31 mouse cellular contexts compared by ENCODE assay signal in the genomic region with DNA sequence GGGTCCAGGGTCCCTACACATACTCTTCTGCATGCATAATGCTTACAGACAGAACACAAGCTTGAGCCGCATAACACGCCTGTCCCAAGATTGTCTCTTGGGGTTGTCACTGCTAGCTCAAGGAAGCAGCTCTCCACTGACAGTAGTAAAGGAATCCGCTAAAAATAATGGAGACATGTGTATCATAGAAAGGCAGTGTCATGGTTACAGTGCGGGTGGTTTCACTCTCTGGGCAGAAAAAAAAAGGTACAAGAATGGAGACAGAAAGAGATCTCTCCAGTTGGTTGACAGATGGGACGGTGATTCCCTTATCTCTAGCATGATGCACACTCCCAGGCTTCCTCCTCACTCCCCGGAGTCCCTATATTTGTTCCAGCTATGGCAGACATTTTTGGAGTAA. TPM values are rescaled to one million over a fixed set of nuclear protein-coding genes. Genes with fewer than 3 reads are reported as not detected.
DNase-seq lines count a peak whose midpoint lies in the region; ATAC-seq and TF ChIP-seq lines count a peak whose summit lies in the region.
"Had no signal": no experiment of that assay in that cellular context is flagged by ENCODE, and none has a peak within 500 bp of the region (broad histone marks: within the 10 kb centered on the region; RNA-seq: fewer than 3 reads in every experiment).

No protein-coding gene starts in this region.

- H3K36me3 ChIP-seq in forebrain, embryonic 12.5 days (replicated peaks) = no peaks in the 10 kb centered on the region
- no peaks in the 10 kb centered on the region for H3K36me3 ChIP-seq in forebrain, embryonic 16.5 days (ENCODE audit: control insufficient read depth, insufficient read depth)
- H3K36me3 ChIP-seq in hindbrain, embryonic 15.5 days = no peaks in the 10 kb centered on the region
- H3K36me3 ChIP-seq in hindbrain, embryonic 11.5 days (ENCODE audit: control insufficient read depth, insufficient read depth, low read length) = no peaks in the 10 kb centered on the region
- no peaks in the 10 kb centered on the region for H3K36me3 ChIP-seq in intestine, postnatal 0 days (ENCODE audit: control insufficient read depth, insufficient read depth)
- H3K36me3 ChIP-seq in embryonic facial prominence, embryonic 10.5 days (replicated peaks) = no peaks in the 10 kb centered on the region
- H3K36me3 ChIP-seq: forebrain, embryonic 15.5 days; heart, embryonic 10.5 days; heart, embryonic 15.5 days; limb, embryonic 13.5 days; lung, embryonic 15.5 days had no signal

- no peak for TF ChIP-seq CTCF in intestine, postnatal 0 days (IDR thresholded peaks at IDR 0.05; ENCODE audit: low read depth)

- DNase-seq in hindbrain, embryonic 11.5 days (ENCODE audit: low spot score) = no peak
- peak; percentile 14 to 15 for DNase-seq in right cerebral cortex, adult 2 months (ENCODE audit: low spot score in 2 of 2)
- DNase-seq in right cerebral cortex, postnatal 4 days = no peak
- no peak for DNase-seq in embryonic facial prominence, embryonic 10.5 days (ENCODE audit: low spot score)
- DNase-seq: adrenal gland, adult 2 months; adrenal gland, postnatal 36 days; cerebellum, adult 2 months; gastrocnemius, postnatal 14 days; heart, adult 11 months; kidney, adult 11 months; kidney, postnatal 25 days; thymus, adult 18-20 months; thymus, postnatal 25 days had no signal

- peaks cover 52% of the 10 kb centered on the region for H3K27me3 ChIP-seq in forebrain, embryonic 12.5 days
- H3K27me3 ChIP-seq in forebrain, embryonic 16.5 days (replicated peaks; ENCODE audit: control insufficient read depth, insufficient read depth, low read length) = 0 out of 2 replicates have a peak, but pooled peaks cover 4% of the 10 kb centered on the region
- no peaks in the 10 kb centered on the region for H3K27me3 ChIP-seq in hindbrain, embryonic 15.5 days
- peaks cover 27% of the 10 kb centered on the region for H3K27me3 ChIP-seq in hindbrain, embryonic 11.5 days (ENCODE audit: control insufficient read depth, insufficient read depth, low read length)
- peaks cover 34% of the 10 kb centered on the region for H3K27me3 ChIP-seq in intestine, postnatal 0 days (replicated peaks; ENCODE audit: control insufficient read depth, insufficient read depth, low read length)
- peaks cover 46% of the 10 kb centered on the region for H3K27me3 ChIP-seq in embryonic facial prominence, embryonic 10.5 days (replicated peaks; ENCODE audit: low read depth, poor library complexity, severe bottlenecking)
- H3K27me3 ChIP-seq: CH12.LX had no signal

- H3K4me1 ChIP-seq in forebrain, embryonic 12.5 days = peaks cover 21% of the 10 kb centered on the region
- peaks cover 18% of the 10 kb centered on the region for H3K4me1 ChIP-seq in forebrain, embryonic 16.5 days (replicated peaks; ENCODE audit: control insufficient read depth, insufficient read depth, low read length)
- peaks cover 18% of the 10 kb centered on the region for H3K4me1 ChIP-seq in hindbrain, embryonic 15.5 days (replicated peaks)
- peaks cover 4% of the 10 kb centered on the region; the same call in 1 of the 2 replicates for H3K4me1 ChIP-seq in hindbrain, embryonic 11.5 days (replicated peaks; ENCODE audit: control insufficient read depth, insufficient read depth, low read length)
- H3K4me1 ChIP-seq in intestine, postnatal 0 days (replicated peaks; ENCODE audit: control insufficient read depth, insufficient read depth, low read length) = no peaks in the 10 kb centered on the region
- H3K4me1 ChIP-seq in embryonic facial prominence, embryonic 10.5 days = peaks cover 12% of the 10 kb centered on the region

- 72% methylated on average over 6 of the region's 6 CpGs for WGBS in forebrain, embryonic 12.5 days
- 78% methylated on average over 6 of the region's 6 CpGs for WGBS in forebrain, embryonic 16.5 days
- WGBS in hindbrain, embryonic 15.5 days = 73% methylated on average over 6 of the region's 6 CpGs
- 79% methylated on average over 6 of the region's 6 CpGs for WGBS in hindbrain, embryonic 11.5 days
- WGBS in intestine, postnatal 0 days = 72% methylated on average over 6 of the region's 6 CpGs
- WGBS in embryonic facial prominence, embryonic 10.5 days = 74% methylated on average over 6 of the region's 6 CpGs

- H3K4me2 ChIP-seq in forebrain, embryonic 12.5 days = peak overlapping the region; percentile 1; the same call in 1 of the 2 replicates
- no peak overlapping the region for H3K4me2 ChIP-seq in forebrain, embryonic 16.5 days (ENCODE audit: low read length)
- peak overlapping the region; percentile 82 for H3K4me2 ChIP-seq in hindbrain, embryonic 15.5 days
- H3K4me2 ChIP-seq in hindbrain, embryonic 11.5 days (replicated peaks; ENCODE audit: low read depth, low read length) = no peak overlapping the region
- no peak overlapping the region for H3K4me2 ChIP-seq in intestine, postnatal 0 days (replicated peaks; ENCODE audit: low read depth)
- H3K4me2 ChIP-seq: limb, embryonic 13.5 days; liver, embryonic 11.5 days; lung, embryonic 15.5 days had no signal

- H3K9ac ChIP-seq in forebrain, embryonic 12.5 days = no peak overlapping the region
- H3K9ac ChIP-seq in forebrain, embryonic 16.5 days (replicated peaks; ENCODE audit: low read depth, low read length) = no peak overlapping the region
- H3K9ac ChIP-seq in hindbrain, embryonic 15.5 days = no peak overlapping the region
- no peak overlapping the region for H3K9ac ChIP-seq in hindbrain, embryonic 11.5 days (ENCODE audit: low read depth, low read length)
- H3K9ac ChIP-seq in intestine, postnatal 0 days (ENCODE audit: low read depth, low read length) = no peak overlapping the region
- H3K9ac ChIP-seq: heart, embryonic 15.5 days; limb, embryonic 13.5 days; lung, embryonic 15.5 days had no signal

- H3K4me3 ChIP-seq in forebrain, embryonic 12.5 days (replicated peaks) = no peak overlapping the region
- no peak overlapping the region for H3K4me3 ChIP-seq in forebrain, embryonic 16.5 days (replicated peaks; ENCODE audit: low read length)
- H3K4me3 ChIP-seq in hindbrain, embryonic 15.5 days = peak overlapping the region; percentile 86
- H3K4me3 ChIP-seq in hindbrain, embryonic 11.5 days (ENCODE audit: low read depth, low read length) = no peak overlapping the region
- no peak overlapping the region for H3K4me3 ChIP-seq in intestine, postnatal 0 days (ENCODE audit: low read depth, low read length)
- no peak overlapping the region for H3K4me3 ChIP-seq in embryonic facial prominence, embryonic 10.5 days
- H3K4me3 ChIP-seq: heart, embryonic 10.5 days; limb, embryonic 13.5 days; lung, embryonic 15.5 days had no signal

- no peak overlapping the region for H3K27ac ChIP-seq in forebrain, embryonic 12.5 days
- H3K27ac ChIP-seq in forebrain, embryonic 16.5 days (ENCODE audit: low read length) = no peak overlapping the region
- H3K27ac ChIP-seq in hindbrain, embryonic 15.5 days (replicated peaks) = no peak overlapping the region
- no peak overlapping the region for H3K27ac ChIP-seq in hindbrain, embryonic 11.5 days (ENCODE audit: low read depth, low read length)
- no peak overlapping the region for H3K27ac ChIP-seq in intestine, postnatal 0 days (ENCODE audit: low read depth, low read length)
- no peak overlapping the region for H3K27ac ChIP-seq in embryonic facial prominence, embryonic 10.5 days (replicated peaks)
- H3K27ac ChIP-seq: forebrain, embryonic 15.5 days; heart, embryonic 10.5 days; heart, embryonic 15.5 days; left cerebral cortex, adult 2 months; limb, embryonic 13.5 days; lung, embryonic 15.5 days; stomach, postnatal 0 days had no signal

- no peaks in the 10 kb centered on the region for H3K9me3 ChIP-seq in forebrain, embryonic 12.5 days
- no peaks in the 10 kb centered on the region for H3K9me3 ChIP-seq in forebrain, embryonic 16.5 days (ENCODE audit: control insufficient read depth, low read length)
- no peaks in the 10 kb centered on the region for H3K9me3 ChIP-seq in hindbrain, embryonic 15.5 days
- H3K9me3 ChIP-seq in hindbrain, embryonic 11.5 days (ENCODE audit: control insufficient read depth, low read length) = no peaks in the 10 kb centered on the region
- no peaks in the 10 kb centered on the region for H3K9me3 ChIP-seq in intestine, postnatal 0 days (ENCODE audit: control insufficient read depth)
- H3K9me3 ChIP-seq in embryonic facial prominence, embryonic 10.5 days = no peaks in the 10 kb centered on the region
- H3K9me3 ChIP-seq: forebrain, embryonic 15.5 days; heart, embryonic 10.5 days; heart, embryonic 15.5 days; limb, embryonic 13.5 days; lung, embryonic 15.5 days had no signal

- ATAC-seq in forebrain, embryonic 12.5 days (ENCODE audit: low FRiP score) = no peak
- ATAC-seq in forebrain, embryonic 16.5 days = no peak
- no peak for ATAC-seq in hindbrain, embryonic 15.5 days (ENCODE audit: low FRiP score, low read depth)
- no peak for ATAC-seq in hindbrain, embryonic 11.5 days (ENCODE audit: low FRiP score)
- no peak for ATAC-seq in intestine, postnatal 0 days
- ATAC-seq: activated CD4-positive, CD25-positive, alpha-beta regulatory T cell, adult 4 months had no signal

RNA-seq across cellular contexts. Expression of a gene that starts 1.4 kb away (rescaled TPM):
- polyA plus RNA-seq in forebrain, embryonic 12.5 days (2016; fragmentation: Nextera tagmentation; extraction: Ambion mirVana) = 2.2 and 2.6 TPM in 2 replicates
- 2.7 and 6.6 TPM in 2 replicates for polyA plus RNA-seq in forebrain, embryonic 16.5 days (2015; fragmentation: Nextera tagmentation; extraction: Ambion mirVana)
- polyA plus RNA-seq in hindbrain, embryonic 15.5 days (2015; fragmentation: Nextera tagmentation; extraction: Ambion mirVana) = 10.9 and 11.8 TPM in 2 replicates
- 0.59 and 0.73 TPM in 2 replicates for polyA plus RNA-seq in hindbrain, embryonic 11.5 days (2014; fragmentation: Nextera tagmentation; extraction: Ambion mirVana)
- polyA plus RNA-seq in intestine, postnatal 0 days (2015; fragmentation: Nextera tagmentation; extraction: Ambion mirVana) = 0.44 and 0.51 TPM in 2 replicates
- polyA plus RNA-seq in embryonic facial prominence, embryonic 10.5 days (2016; fragmentation: Nextera tagmentation; extraction: Ambion mirVana) = 0.08 and 0.15 TPM in 2 replicates
- polyA plus RNA-seq: activated CD4-positive, CD25-positive, alpha-beta regulatory T cell, adult 4 months; C2C12; heart, embryonic 10.5 days; kidney, embryonic 14.5 days; liver, embryonic 11.5 days; liver, embryonic 16.5 days; spleen, adult 2 months had no signal

RNA-seq across cellular contexts. Expression of a gene that starts 38.5 kb away (rescaled TPM):
- 2.7 and 6.4 TPM in 2 replicates for polyA plus RNA-seq in forebrain, embryonic 12.5 days (2016; fragmentation: Nextera tagmentation; extraction: Ambion mirVana)
- 0.56 and 2.6 TPM in 2 replicates for polyA plus RNA-seq in forebrain, embryonic 16.5 days (2015; fragmentation: Nextera tagmentation; extraction: Ambion mirVana)
- polyA plus RNA-seq in hindbrain, embryonic 15.5 days (2015; fragmentation: Nextera tagmentation; extraction: Ambion mirVana) = 1.4 and 6.4 TPM in 2 replicates
- 23.0 and 48.0 TPM in 2 replicates for polyA plus RNA-seq in hindbrain, embryonic 11.5 days (2014; fragmentation: Nextera tagmentation; extraction: Ambion mirVana)
- 7.9 and 10.2 TPM in 2 replicates for polyA plus RNA-seq in intestine, postnatal 0 days (2015; fragmentation: Nextera tagmentation; extraction: Ambion mirVana)
- polyA plus RNA-seq in embryonic facial prominence, embryonic 10.5 days (2016; fragmentation: Nextera tagmentation; extraction: Ambion mirVana) = 9.6 and 20.1 TPM in 2 replicates
- polyA plus RNA-seq: activated CD4-positive, CD25-positive, alpha-beta regulatory T cell, adult 4 months; cerebellum, adult 2 months had no signal

Comparison
In these comparisons a context has a peak if more than half of its experiments do, and no peak if none do; other contexts are left out.
1. H3K4me2 ChIP-seq: peak in forebrain, embryonic 12.5 days (single experiment) and hindbrain, embryonic 15.5 days (single experiment); none in forebrain, embryonic 16.5 days (single experiment), hindbrain, embryonic 11.5 days (single experiment) and intestine, postnatal 0 days (single experiment).
2. DNase-seq: peak in right cerebral cortex, adult 2 months (2 of 2); none in hindbrain, embryonic 11.5 days (single experiment), right cerebral cortex, postnatal 4 days (single experiment) and embryonic facial prominence, embryonic 10.5 days (single experiment).